Mouse (Mus musculus) stomach, embryonic 16.5 days (tissue): ENCODE results near the gene Lpin2. TPM values are rescaled to one million over a fixed set of nuclear protein-coding genes. Genes with fewer than 3 reads are reported as not detected.

Experiments
- ATAC-seq: fragments of 200-750 bp; cut with Nextera tagmentation; 2 replicates; pipeline ENCODE4 v1.8.0; 2017; ENCODE audit warnings: moderate number of reproducible peaks, moderate TSS enrichment; ENCODE audit not compliant: insufficient read depth, low FRiP score
- H3K27ac ChIP-seq: fragments of 300-500 bp; sonication (generic); 2 replicates; pipeline ENCODE4 v1.5.1; 2014; ENCODE audit warnings: low read length
- H3K27me3 ChIP-seq: fragments of 300-500 bp; sonication (generic); 2 replicates; pipeline ENCODE4 v1.6.1; 2014; ENCODE audit warnings: low read length, control low read depth, mixed read lengths; ENCODE audit not compliant: control insufficient read depth, insufficient read depth
- H3K36me3 ChIP-seq: fragments of 300-500 bp; sonication (generic); 2 replicates; pipeline ENCODE4 v1.6.1; 2014; ENCODE audit warnings: low read length; ENCODE audit not compliant: control insufficient read depth, insufficient read depth
- H3K4me1 ChIP-seq: fragments of 300-500 bp; sonication (generic); 2 replicates; pipeline ENCODE4 v1.6.1; 2014; ENCODE audit warnings: low read length, control low read depth, mixed read lengths; ENCODE audit not compliant: control insufficient read depth, insufficient read depth
- H3K4me2 ChIP-seq: fragments of 300-500 bp; sonication (generic); 2 replicates; pipeline ENCODE4 v1.6.1; 2014; ENCODE audit warnings: low read depth, low read length, mixed read lengths
- H3K4me3 ChIP-seq: fragments of 300-500 bp; sonication (generic); replicated peaks from 2 replicates; pipeline ENCODE4 v1.5.1; 2014; ENCODE audit warnings: mild to moderate bottlenecking, low read length
- H3K9ac ChIP-seq: fragments of 300-500 bp; sonication (generic); 2 replicates; pipeline ENCODE4 v1.6.1; 2014; ENCODE audit warnings: low read length
- H3K9me3 ChIP-seq: fragments of 300-500 bp; sonication (generic); replicated peaks from 2 replicates; pipeline ENCODE4 v1.6.1; 2016; ENCODE audit warnings: low read length, control low read depth; ENCODE audit not compliant: control insufficient read depth
- whole genome bisulfite sequencing: fragments of 180-500 bp; shearing (Covaris S2); extraction: QIAGEN DNeasy Blood & Tissue Kit; methylation state at CpG from one replicate; pipeline ENCODE4 v1.1.7; 2014; 5-methylcytosine and 5-hydroxymethylcytosine counted together
- polyA plus RNA-seq: library from polyadenylated mRNA; unstranded; fragments of >200 nt; fragmentation: Nextera tagmentation; extraction: Ambion mirVana; gene quantifications from 2 replicates; pipeline ENCODE4 v1.2.1, GENCODE M21; 2015

The Lpin2 gene
- polyA plus RNA-seq: 27.6 and 28.8 TPM in 2 replicates

DNA sequence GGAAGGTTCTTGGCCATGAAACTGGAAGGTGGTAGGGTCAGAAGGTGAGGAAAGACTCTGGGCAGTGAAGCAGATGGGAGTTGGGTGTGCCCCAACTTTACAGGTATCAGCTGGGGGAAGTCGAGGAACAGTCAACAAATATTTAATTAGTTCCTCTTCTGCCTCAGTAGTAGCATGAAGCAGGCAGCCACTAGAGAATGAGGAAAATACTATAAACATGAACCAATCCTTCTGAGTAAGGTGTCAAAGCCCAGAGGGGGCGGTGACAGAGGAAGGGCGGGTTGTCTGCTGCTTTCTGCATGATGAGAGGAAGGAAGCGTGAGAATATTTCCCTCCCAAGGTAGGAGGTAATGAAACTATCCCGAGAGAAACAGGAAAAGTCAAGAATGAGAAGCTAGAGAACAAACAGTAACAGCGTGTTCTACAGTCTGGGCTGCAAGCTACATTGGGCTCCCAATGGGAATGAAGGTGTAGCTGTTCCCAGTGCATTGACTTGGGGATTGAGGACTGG is at the start of gene Lpin2:
Gene Lpin2, plus strand, starts transcription at position 350 of the 511 bp plus-strand sequence.
- no peak for ATAC-seq
- 17% methylated on average over 6 of the region's 6 CpGs for WGBS
- Histone ChIP-seq H3K9me3 (no peaks in the 10 kb centered on the region), H3K4me3 (peak within 1 kb of the TSS; percentile 77), H3K27me3 (no peaks in the 10 kb centered on the region), H3K4me2 (peak within 1 kb of the TSS; percentile 71), H3K36me3 (no peaks in the 10 kb centered on the region), H3K27ac (peak within 1 kb of the TSS; percentile 54), H3K4me1 (peaks cover 22% of the 10 kb centered on the region), H3K9ac (peak within 1 kb of the TSS; percentile 97)

- WGBS: 79% methylated on average over 11 of the region's 11 CpGs
- no peak for ATAC-seq
Observed at GRCm38 (mm10) chr17:71132856-71133439, 49.4 kb upstream of the Lpin2 start.

DNA sequence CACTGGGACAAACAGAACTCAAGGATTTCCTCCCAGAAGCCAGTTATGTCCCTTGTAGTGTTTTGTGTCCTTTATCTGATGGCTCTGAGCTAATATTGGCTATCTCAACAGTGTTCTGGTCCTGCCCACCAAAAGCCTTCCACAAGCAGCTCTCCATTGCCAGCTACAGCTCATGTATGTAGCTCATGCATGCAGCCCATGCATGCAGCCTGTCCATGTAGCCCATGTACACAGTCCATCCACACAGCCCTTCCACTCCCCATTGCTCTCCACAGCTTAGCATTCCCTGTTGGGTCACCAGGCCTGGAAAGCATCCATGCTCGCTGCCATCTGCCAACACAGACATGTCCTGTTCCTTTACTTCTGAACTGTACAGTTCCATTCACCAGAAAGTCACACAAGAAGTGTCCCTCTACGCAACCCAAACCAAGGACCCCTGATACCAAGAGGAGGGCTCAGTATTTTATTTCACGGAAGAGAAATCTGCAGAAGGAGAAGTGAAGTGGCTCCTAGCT is 47.9 kb upstream of the Lpin2 start:
- ATAC-seq: no peak

More at GRCm38 (mm10) chr17:71132856-71133439, 49.4 kb upstream of the Lpin2 start:
- no peaks in the 10 kb centered on the region for H3K9me3 ChIP-seq
- H3K36me3 ChIP-seq: no peaks in the 10 kb centered on the region
- no peak overlapping the region for H3K4me2 ChIP-seq
- H3K27me3 ChIP-seq: no peaks in the 10 kb centered on the region
- no peak overlapping the region for H3K27ac ChIP-seq
- H3K4me3 ChIP-seq: no peak overlapping the region
- H3K4me1 ChIP-seq: peaks cover 9% of the 10 kb centered on the region; the same call in 1 of the 2 replicates
- H3K9ac ChIP-seq: no peak overlapping the region

DNA sequence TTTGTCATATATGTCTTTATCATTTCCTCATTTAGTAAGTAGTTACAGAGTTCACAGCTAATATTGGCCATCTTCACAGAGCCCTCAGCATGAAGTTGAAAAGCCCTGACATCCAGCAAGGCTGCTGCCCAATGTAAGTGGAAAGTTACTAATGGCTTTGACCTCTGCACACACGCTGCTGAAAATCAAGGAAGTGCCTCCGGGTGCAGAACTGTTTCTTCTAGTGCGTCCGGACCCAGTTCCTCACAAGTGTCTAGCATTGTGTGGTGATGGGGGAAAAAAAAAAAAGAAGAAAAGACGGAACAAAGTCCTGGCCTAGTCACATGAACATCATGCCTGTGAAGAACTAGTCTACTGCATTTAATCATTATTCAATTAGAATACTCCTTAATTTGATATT is 47.3 kb upstream of the Lpin2 start:
- Histone ChIP-seq H3K4me2 (no peak overlapping the region), H3K9ac (no peak overlapping the region), H3K9me3 (no peaks in the 10 kb centered on the region), H3K4me3 (no peak overlapping the region), H3K4me1 (peaks cover 5% of the 10 kb centered on the region; the same call in 1 of the 2 replicates), H3K36me3 (no peaks in the 10 kb centered on the region), H3K27me3 (no peaks in the 10 kb centered on the region), H3K27ac (no peak overlapping the region)
- no peak for ATAC-seq
- WGBS: 38% methylated on average over 5 of the region's 5 CpGs

More for the DNA sequence above, 47.9 kb upstream of the Lpin2 start:
- no peaks in the 10 kb centered on the region for H3K27me3 ChIP-seq
- H3K9me3 ChIP-seq: no peaks in the 10 kb centered on the region
- peaks cover 9% of the 10 kb centered on the region; the same call in 1 of the 2 replicates for H3K4me1 ChIP-seq
- no peak overlapping the region for H3K4me2 ChIP-seq
- no peak overlapping the region for H3K9ac ChIP-seq
- H3K36me3 ChIP-seq: no peaks in the 10 kb centered on the region
- H3K4me3 ChIP-seq: no peak overlapping the region
- WGBS: 85% methylated on average over 3 of the region's 3 CpGs
- no peak overlapping the region for H3K27ac ChIP-seq

DNA sequence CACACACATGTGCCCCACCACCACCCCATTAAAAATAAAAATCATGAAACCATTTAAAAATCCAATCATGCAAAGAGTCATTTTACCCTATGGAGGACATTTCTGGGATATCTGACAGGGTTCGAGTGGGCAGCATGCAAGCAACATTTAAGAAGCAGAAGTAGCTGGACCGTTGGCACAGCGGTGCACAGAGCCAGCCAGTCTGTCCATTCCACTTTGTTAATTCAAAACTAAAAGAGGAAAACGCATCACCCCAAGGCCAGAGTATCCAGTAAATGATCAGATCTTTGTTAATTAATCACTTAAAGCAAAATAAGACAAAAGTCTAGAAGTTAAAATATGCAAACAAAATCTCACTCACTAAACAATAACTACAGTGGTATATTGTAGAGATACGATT is 46.5 kb upstream of the Lpin2 start:
- Histone ChIP-seq H3K4me3 (no peak overlapping the region), H3K9ac (no peak overlapping the region), H3K36me3 (no peaks in the 10 kb centered on the region), H3K4me1 (no peaks in the 10 kb centered on the region), H3K9me3 (no peaks in the 10 kb centered on the region), H3K4me2 (no peak overlapping the region), H3K27ac (no peak overlapping the region), H3K27me3 (no peaks in the 10 kb centered on the region)
- whole genome bisulfite sequencing: 81% methylated on average over 5 of the region's 5 CpGs
- no peak for ATAC-seq

GRCm38 (mm10) chr17:71136384-71137333 is 45.7 kb upstream of the Lpin2 start:
- Histone ChIP-seq H3K9ac (no peak overlapping the region), H3K36me3 (no peaks in the 10 kb centered on the region), H3K4me3 (no peak overlapping the region), H3K27ac (no peak overlapping the region), H3K9me3 (no peaks in the 10 kb centered on the region), H3K4me2 (no peak overlapping the region), H3K4me1 (no peaks in the 10 kb centered on the region), H3K27me3 (no peaks in the 10 kb centered on the region)
- no peak for ATAC-seq
- 66% methylated on average over 16 of the region's 16 CpGs for WGBS

- no peaks in the 10 kb centered on the region for H3K36me3 ChIP-seq
- no peak overlapping the region for H3K9ac ChIP-seq
- H3K9me3 ChIP-seq: no peaks in the 10 kb centered on the region
- H3K4me1 ChIP-seq: no peaks in the 10 kb centered on the region
- 82% methylated on average over 2 of the region's 2 CpGs for WGBS
- H3K27me3 ChIP-seq: no peaks in the 10 kb centered on the region
- H3K4me2 ChIP-seq: no peak overlapping the region
- H3K4me3 ChIP-seq: no peak overlapping the region
- no peak; the same call in 1 of the 2 replicates for ATAC-seq
- H3K27ac ChIP-seq: no peak overlapping the region
Observed at GRCm38 (mm10) chr17:71137334-71137721, 45.0 kb upstream of the Lpin2 start.

DNA sequence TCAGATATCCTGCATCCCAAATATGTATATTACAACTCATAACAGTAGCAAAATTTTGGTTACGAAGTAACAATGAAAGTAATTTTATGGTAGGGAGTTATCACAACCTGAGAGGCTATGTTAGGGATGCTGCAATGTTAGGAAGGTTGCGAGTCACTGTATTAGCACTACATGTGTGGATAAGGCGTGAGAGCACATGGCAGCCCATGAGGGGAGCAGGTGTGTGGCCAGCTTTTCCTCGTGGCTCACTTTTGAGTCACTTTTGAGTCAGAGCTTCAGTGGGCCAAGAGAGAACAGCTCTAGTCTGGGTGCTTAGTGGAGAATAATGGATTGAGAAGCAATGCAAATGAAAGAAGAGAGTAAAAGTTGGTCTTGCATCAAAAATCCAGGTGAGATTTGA is 40.3 kb upstream of the Lpin2 start:
- H3K36me3 ChIP-seq: no peaks in the 10 kb centered on the region
- no peak overlapping the region for H3K4me3 ChIP-seq
- no peak overlapping the region for H3K9ac ChIP-seq
- no peak overlapping the region for H3K27ac ChIP-seq
- H3K9me3 ChIP-seq: no peaks in the 10 kb centered on the region
- ATAC-seq: no peak
- 82% methylated on average over 4 of the region's 4 CpGs for WGBS
- H3K27me3 ChIP-seq: no peaks in the 10 kb centered on the region
- H3K4me1 ChIP-seq: no peaks in the 10 kb centered on the region
- no peak overlapping the region for H3K4me2 ChIP-seq

GRCm38 (mm10) chr17:71143155-71143554 is 39.2 kb upstream of the Lpin2 start:
- no peak overlapping the region for H3K4me2 ChIP-seq
- no peaks in the 10 kb centered on the region for H3K9me3 ChIP-seq
- H3K27me3 ChIP-seq: no peaks in the 10 kb centered on the region
- no peak overlapping the region for H3K9ac ChIP-seq
- no peak for ATAC-seq
- WGBS: 80% methylated on average over 4 of the region's 4 CpGs
- H3K36me3 ChIP-seq: no peaks in the 10 kb centered on the region
- no peaks in the 10 kb centered on the region for H3K4me1 ChIP-seq
- no peak overlapping the region for H3K4me3 ChIP-seq
- H3K27ac ChIP-seq: no peak overlapping the region
